Mouse (Mus musculus) C2C12 (cell line): ENCODE data around the gene Hmg20a. TPM values are rescaled to one million over a fixed set of nuclear protein-coding genes. Genes with fewer than 3 reads are reported as not detected.

ENCODE experiments used
- H3K27me3 ChIP-seq: one replicate; pipeline ENCODE4 v1.6.1; 2011; ENCODE audit not compliant: control insufficient read depth, insufficient read depth, insufficient read length
- H3K36me3 ChIP-seq: one replicate; pipeline ENCODE4 v1.6.1; 2011; ENCODE audit not compliant: control insufficient read depth, insufficient read depth
- H3K4me3 ChIP-seq: one replicate; pipeline ENCODE4 v1.5.1; 2011; ENCODE audit warnings: mild to moderate bottlenecking, control low read depth; ENCODE audit not compliant: poor library complexity, insufficient read depth, severe bottlenecking
- H3K79me2 ChIP-seq: one replicate; pipeline ENCODE4 v1.6.1; 2011; ENCODE audit not compliant: control insufficient read depth, insufficient read depth
- H3K79me3 ChIP-seq: one replicate; pipeline ENCODE4 v1.6.1; 2011; ENCODE audit warnings: low read depth, control low read depth
- H3ac ChIP-seq: one replicate; pipeline ENCODE3; 2011; ENCODE audit warnings: low read depth; ENCODE audit not compliant: control insufficient read depth, insufficient read length
- CEBPB ChIP-seq: IDR thresholded peaks from one replicate; pipeline ENCODE4 v1.6.1; 2011; ENCODE audit warnings: low read depth, mild to moderate bottlenecking, control low read depth, moderate library complexity
- CTCF ChIP-seq: IDR thresholded peaks from one replicate; pipeline ENCODE4 v1.5.1; 2011; ENCODE audit not compliant: control insufficient read depth, insufficient read depth, insufficient read length
- FOSL1 ChIP-seq: IDR thresholded peaks from one replicate; pipeline ENCODE4 v1.8.0; 2011; ENCODE audit warnings: mild to moderate bottlenecking, low read length; ENCODE audit not compliant: poor library complexity, insufficient read depth, severe bottlenecking
- MAX ChIP-seq: IDR thresholded peaks from one replicate; pipeline ENCODE4 v1.6.1; 2011; ENCODE audit warnings: mild to moderate bottlenecking, control low read depth
- MYOD1 ChIP-seq: IDR thresholded peaks from one replicate; pipeline ENCODE4 v1.6.1; 2011; ENCODE audit warnings: low read depth; ENCODE audit not compliant: control insufficient read depth, insufficient read length
- MYOG ChIP-seq: IDR thresholded peaks from one replicate; pipeline ENCODE4 v1.6.1; 2011; ENCODE audit not compliant: control insufficient read depth, insufficient read length; ENCODE audit errors: extremely low read depth
- USF1 ChIP-seq: IDR thresholded peaks from one replicate; pipeline ENCODE4 v1.6.1; 2011; ENCODE audit warnings: low read depth, mild to moderate bottlenecking, control low read depth, moderate library complexity
- polyA plus RNA-seq: library from polyadenylated mRNA; unstranded; fragments of >200 nt; fragmentation: generic; extraction: Trizol; gene quantifications from one replicate; pipeline ENCODE4 v1.2.1, GENCODE M21; 2012; ENCODE audit warnings: missing spikeins

The Hmg20a gene
- polyA plus RNA-seq, 1 experiment, result 9.7 TPM

GRCm38 (mm10) chr9:56486158-56486557, 67.7 kb downstream of the Hmg20a start:
- H3ac ChIP-seq, result no peak overlapping the region
- H3K27me3 ChIP-seq, result no peaks in the 10 kb centered on the region
- no peaks in the 10 kb centered on the region for H3K79me2 ChIP-seq
- TF ChIP-seq CTCF (no peak), FOSL1 (no peak), MAX (no peak), MYOD1 (no peak)
- peaks cover 13% of the 10 kb centered on the region for H3K36me3 ChIP-seq
- H3K79me3 ChIP-seq, result no peaks in the 10 kb centered on the region
- H3K4me3 ChIP-seq, result no peak overlapping the region

- no peaks in the 10 kb centered on the region for H3K27me3 ChIP-seq
- H3K36me3 ChIP-seq, result peaks cover 13% of the 10 kb centered on the region
- TF ChIP-seq USF1, result no peak
- no peaks in the 10 kb centered on the region for H3K79me3 ChIP-seq
- H3ac ChIP-seq, result no peak overlapping the region
- no peak overlapping the region for H3K4me3 ChIP-seq
- no peaks in the 10 kb centered on the region for H3K79me2 ChIP-seq
Observed at GRCm38 (mm10) chr9:56487651-56488050, 69.2 kb downstream of the Hmg20a start.

DNA sequence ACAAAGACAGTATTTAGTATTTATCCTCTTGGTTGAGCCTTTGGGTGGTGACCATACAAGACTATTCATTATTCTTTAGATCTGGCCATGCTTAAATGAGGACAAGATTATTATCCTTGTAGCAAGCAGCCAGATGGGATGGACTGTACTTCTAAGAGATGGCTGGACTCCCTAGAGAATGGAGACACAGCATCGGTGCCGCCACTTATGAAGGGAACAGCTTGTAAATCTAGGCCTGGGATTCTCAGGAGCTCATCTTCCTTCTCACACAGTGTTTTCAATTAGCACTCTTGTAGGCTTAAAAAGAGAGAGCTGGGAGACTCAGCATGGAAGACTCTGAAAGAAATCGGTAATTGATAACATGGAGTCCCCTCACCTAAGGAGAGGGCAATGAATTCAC, 74.0 kb downstream of the Hmg20a start:
- no peak for TF ChIP-seq MYOD1
- peaks cover 22% of the 10 kb centered on the region for H3K36me3 ChIP-seq
- no peaks in the 10 kb centered on the region for H3K79me3 ChIP-seq
- no peaks in the 10 kb centered on the region for H3K27me3 ChIP-seq
- H3ac ChIP-seq, result no peak overlapping the region
- no peaks in the 10 kb centered on the region for H3K79me2 ChIP-seq
- H3K4me3 ChIP-seq, result no peak overlapping the region

DNA sequence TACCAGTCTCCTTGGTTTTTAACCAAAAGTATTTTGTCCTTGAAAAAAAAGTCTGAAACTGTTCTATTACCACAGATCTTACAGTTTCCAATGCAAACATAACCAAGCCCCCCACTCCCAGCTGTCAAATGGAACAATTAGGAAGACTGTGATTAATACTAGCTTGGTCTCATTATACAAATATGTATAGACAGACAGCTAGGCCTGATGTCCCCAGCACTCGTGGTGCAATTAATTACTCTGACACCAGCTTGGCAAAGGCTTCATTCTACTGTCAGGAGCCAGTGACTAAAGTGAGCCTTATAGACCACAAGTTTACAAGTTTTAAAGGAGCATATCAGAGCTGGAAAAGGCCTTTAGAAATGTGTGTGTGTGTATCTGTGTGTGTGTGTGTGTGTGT, 74.5 kb downstream of the Hmg20a start:
- Histone ChIP-seq H3K36me3 (peaks cover 22% of the 10 kb centered on the region), H3ac (no peak overlapping the region), H3K79me3 (no peaks in the 10 kb centered on the region), H3K4me3 (no peak overlapping the region), H3K79me2 (no peaks in the 10 kb centered on the region), H3K27me3 (no peaks in the 10 kb centered on the region)
- TF ChIP-seq USF1 (no peak), CEBPB (no peak), MYOD1 (no peak), MYOG (no peak), CTCF (no peak), FOSL1 (no peak), MAX (no peak)

DNA sequence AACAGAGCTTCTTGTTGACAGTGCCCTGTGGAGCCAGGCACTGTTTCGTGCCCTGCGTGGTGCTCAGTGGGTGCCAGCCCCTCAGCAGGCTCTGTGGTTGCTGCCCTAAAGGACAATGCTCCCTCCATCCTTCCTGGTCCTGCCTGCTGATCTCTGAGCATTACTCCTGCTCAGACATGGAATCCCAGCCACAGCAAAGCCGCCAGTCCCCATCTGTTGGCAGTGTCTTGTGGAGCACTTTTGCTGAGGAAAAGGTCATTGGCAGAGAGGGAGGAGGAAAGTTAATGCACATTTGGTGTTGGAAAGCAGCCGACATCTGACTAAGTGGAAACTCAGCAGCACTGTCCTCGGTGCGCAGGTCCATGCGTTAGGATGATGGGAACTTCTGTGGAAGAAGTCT, 76.7 kb downstream of the Hmg20a start:
- no peak overlapping the region for H3K4me3 ChIP-seq
- H3K36me3 ChIP-seq, result peaks cover 18% of the 10 kb centered on the region
- no peak for TF ChIP-seq MYOD1
- no peak for TF ChIP-seq MYOG
- TF ChIP-seq CEBPB, result no peak
- TF ChIP-seq FOSL1, result no peak
- no peak for TF ChIP-seq USF1
- TF ChIP-seq MAX, result no peak
- H3K27me3 ChIP-seq, result no peaks in the 10 kb centered on the region
- H3K79me2 ChIP-seq, result no peaks in the 10 kb centered on the region
- no peaks in the 10 kb centered on the region for H3K79me3 ChIP-seq
- H3ac ChIP-seq, result no peak overlapping the region

DNA sequence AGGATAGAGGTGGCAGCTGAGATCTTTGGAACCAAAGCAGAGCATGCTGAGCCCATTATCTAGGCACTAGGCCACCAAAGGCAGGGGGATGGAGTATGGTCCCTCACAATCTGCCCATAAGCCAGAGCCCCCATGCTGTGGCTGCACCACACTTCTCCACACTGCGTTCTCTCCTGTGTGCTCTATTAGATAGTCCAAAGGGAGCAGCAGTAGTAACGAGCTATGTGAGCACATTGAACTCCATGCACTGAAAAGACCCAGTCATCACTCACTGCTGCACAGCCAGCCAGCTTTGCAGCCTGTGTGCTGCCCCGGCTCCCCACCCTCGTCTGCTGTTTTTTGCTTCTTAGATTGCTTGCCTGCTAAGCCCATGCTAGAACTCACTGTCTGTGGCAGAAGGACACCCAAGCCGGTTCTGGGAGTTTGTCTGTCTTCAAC, 77.4 kb downstream of the Hmg20a start:
- H3K79me2 ChIP-seq, result no peaks in the 10 kb centered on the region
- TF ChIP-seq CEBPB (no peak), MYOG (no peak), CTCF (no peak), FOSL1 (no peak), MAX (no peak), USF1 (no peak), MYOD1 (no peak)

More for the DNA sequence above, 77.4 kb downstream of the Hmg20a start:
- no peak overlapping the region for H3ac ChIP-seq
- peaks cover 11% of the 10 kb centered on the region for H3K36me3 ChIP-seq
- H3K4me3 ChIP-seq, result no peak overlapping the region
- H3K27me3 ChIP-seq, result no peaks in the 10 kb centered on the region
- no peaks in the 10 kb centered on the region for H3K79me3 ChIP-seq
